Mouse (Mus musculus) CH12.LX (cell line): ENCODE data around the gene Atp10a. TPM values are rescaled to one million over a fixed set of nuclear protein-coding genes. Genes with fewer than 3 reads are reported as not detected.

Source experiments
- DNase-seq: peaks from one replicate; pipeline ENCODE4 v3.0.0-alpha.2; 2013; ENCODE audit errors: extremely low read depth
- H3K27ac ChIP-seq: 2 replicates; pipeline ENCODE4 v1.5.1; 2012; ENCODE audit warnings: low read depth, mild to moderate bottlenecking, control low read depth, moderate library complexity; ENCODE audit not compliant: insufficient read depth
- H3K27me3 ChIP-seq: replicated peaks from 2 replicates; pipeline ENCODE3; 2012; ENCODE audit warnings: inconsistent platforms
- H3K36me3 ChIP-seq, 2 experiments: replicated peaks in 1 of 2; 2 replicates each; pipeline versions ENCODE3 to v1.6.1; 2012; ENCODE audit warnings: inconsistent platforms in 1 of 2, low read length in 1 of 2, mild to moderate bottlenecking in 1 of 2, mixed read lengths in 1 of 2, moderate library complexity in 1 of 2; ENCODE audit not compliant: control insufficient read depth in 1 of 2, insufficient read depth in 1 of 2
- H3K4me1 ChIP-seq, 2 experiments: 2 replicates each; pipeline ENCODE4 v1.6.1; 2012; ENCODE audit warnings: inconsistent platforms in 1 of 2, moderate library complexity in 1 of 2; ENCODE audit not compliant: insufficient read depth in 2 of 2, control insufficient read depth in 1 of 2
- H3K4me2 ChIP-seq: 2 replicates; pipeline ENCODE4 v1.6.1; 2012; ENCODE audit warnings: low read depth, mild to moderate bottlenecking, control low read depth; ENCODE audit not compliant: poor library complexity, insufficient read depth, severe bottlenecking
- H3K4me3 ChIP-seq, 3 experiments: fragments of 150-350 bp in 1 of 3; sonication (generic) in 1 of 3; replicated peaks in 1 of 3; 2 replicates each; pipeline versions ENCODE3 to v1.5.1; 2011 to 2012; ENCODE audit warnings: low read depth in 2 of 3, low read length in 2 of 3, mild to moderate bottlenecking in 2 of 3, moderate library complexity in 2 of 3, control low read depth in 1 of 3, improper control_type of control experiment in 1 of 3, inconsistent platforms in 1 of 3, mixed read lengths in 1 of 3; ENCODE audit not compliant: poor library complexity in 1 of 3
- H3K79me2 ChIP-seq: replicated peaks from 2 replicates; pipeline ENCODE4 v1.6.1; 2012; ENCODE audit warnings: mild to moderate bottlenecking, moderate library complexity; ENCODE audit not compliant: control insufficient read depth, poor library complexity, insufficient read depth, severe bottlenecking; ENCODE audit errors: extremely low read depth
- H3K9ac ChIP-seq: 2 replicates; pipeline ENCODE4 v1.6.1; 2012; ENCODE audit warnings: low read depth, mild to moderate bottlenecking, control low read depth, moderate library complexity; ENCODE audit not compliant: insufficient read depth
- H3K9me3 ChIP-seq: replicated peaks from 2 replicates; pipeline ENCODE3; 2012; ENCODE audit warnings: low read length, inconsistent platforms, mixed read lengths
- CHD1 ChIP-seq: IDR thresholded peaks from 2 replicates; pipeline ENCODE4 v1.6.1; 2012; ENCODE audit warnings: low read depth, low read length, improper control_type of control experiment, inconsistent platforms
- CHD2 ChIP-seq: IDR thresholded peaks from 2 replicates; pipeline ENCODE4 v1.6.1; 2011; ENCODE audit warnings: low read length, improper control_type of control experiment
- CTCF ChIP-seq, 2 experiments: IDR thresholded peaks in 1 of 2; conservative IDR thresholded peaks in 1 of 2; 2 replicates each; pipeline ENCODE4 v1.5.1; 2011 to 2012; ENCODE audit warnings: low read depth in 2 of 2, low read length in 2 of 2, improper control_type of control experiment in 1 of 2, inconsistent platforms in 1 of 2, mild to moderate bottlenecking in 1 of 2, moderate library complexity in 1 of 2
- E2F4 ChIP-seq: IDR thresholded peaks from 2 replicates; pipeline ENCODE4 v1.6.1; 2011; ENCODE audit warnings: low read depth, low read length, improper control_type of control experiment; ENCODE audit not compliant: insufficient replicate concordance
- EP300 ChIP-seq: IDR thresholded peaks from 2 replicates; pipeline ENCODE4 v1.6.1; 2011; ENCODE audit warnings: low read length, improper control_type of control experiment
- ETS1 ChIP-seq: conservative IDR thresholded peaks from 2 replicates; pipeline ENCODE4 v1.6.1; 2012; ENCODE audit warnings: low read depth, mild to moderate bottlenecking, inconsistent platforms, low read length, improper control_type of control experiment, moderate library complexity
- GABPA ChIP-seq: IDR thresholded peaks from 2 replicates; pipeline ENCODE4 v1.6.1; 2012; ENCODE audit warnings: low read depth, low read length, improper control_type of control experiment, inconsistent platforms; ENCODE audit not compliant: insufficient replicate concordance
- HCFC1 ChIP-seq: IDR thresholded peaks from 2 replicates; pipeline ENCODE4 v1.6.1; 2012; ENCODE audit warnings: low read depth, mild to moderate bottlenecking, inconsistent platforms, low read length, improper control_type of control experiment
- JUN ChIP-seq: IDR thresholded peaks from 2 replicates; pipeline ENCODE4 v1.6.1; 2011; ENCODE audit warnings: low read depth, mild to moderate bottlenecking, low read length, improper control_type of control experiment, moderate library complexity; ENCODE audit not compliant: insufficient read depth
- MEF2A ChIP-seq: IDR thresholded peaks from 2 replicates; pipeline ENCODE4 v1.6.1; 2014; ENCODE audit warnings: low read depth, mild to moderate bottlenecking, inconsistent platforms, low read length, improper control_type of control experiment, borderline replicate concordance
- MXI1 ChIP-seq: IDR thresholded peaks from 2 replicates; pipeline ENCODE4 v1.6.1; 2011; ENCODE audit warnings: mild to moderate bottlenecking, low read depth, low read length, improper control_type of control experiment
- MYC ChIP-seq: IDR thresholded peaks from 2 replicates; pipeline ENCODE4 v1.6.1; 2011; ENCODE audit warnings: low read depth, mild to moderate bottlenecking, improper control_type of control experiment, low read length
- NRF1 ChIP-seq: IDR thresholded peaks from 2 replicates; pipeline ENCODE4 v1.6.1; 2014; ENCODE audit warnings: low read depth, mild to moderate bottlenecking, inconsistent platforms, low read length, improper control_type of control experiment, moderate library complexity
- PAX5 ChIP-seq: IDR thresholded peaks from 2 replicates; pipeline ENCODE4 v1.6.1; 2012; ENCODE audit warnings: low read length, inconsistent platforms, mixed read lengths
- POLR2AphosphoS2 ChIP-seq: IDR thresholded peaks from 2 replicates; pipeline ENCODE4 v1.6.1; 2011; ENCODE audit warnings: low read depth, low read length, improper control_type of control experiment
- RAD21 ChIP-seq: IDR thresholded peaks from 2 replicates; pipeline ENCODE4 v1.6.1; 2011; ENCODE audit warnings: low read depth, mild to moderate bottlenecking, low read length, improper control_type of control experiment, moderate library complexity
- RCOR1 ChIP-seq: conservative IDR thresholded peaks from 2 replicates; pipeline ENCODE4 v1.6.1; 2012; ENCODE audit warnings: low read depth, mild to moderate bottlenecking, inconsistent platforms, low read length, improper control_type of control experiment
- TBP ChIP-seq: conservative IDR thresholded peaks from 2 replicates; pipeline ENCODE4 v1.6.1; 2011; ENCODE audit warnings: low read depth, low read length, improper control_type of control experiment
- TCF12 ChIP-seq: IDR thresholded peaks from 2 replicates; pipeline ENCODE4 v1.6.1; 2014; ENCODE audit warnings: low read depth, mild to moderate bottlenecking, inconsistent platforms, low read length, improper control_type of control experiment
- UBTF ChIP-seq: IDR thresholded peaks from 2 replicates; pipeline ENCODE4 v1.6.1; 2012; ENCODE audit warnings: low read depth, mild to moderate bottlenecking, inconsistent platforms, low read length, improper control_type of control experiment, moderate library complexity
- ZC3H11A ChIP-seq: IDR thresholded peaks from 2 replicates; pipeline ENCODE4 v1.6.1; 2012; ENCODE audit warnings: low read depth, mild to moderate bottlenecking, inconsistent platforms, low read length, improper control_type of control experiment
- ZNF384 ChIP-seq: IDR thresholded peaks from 2 replicates; pipeline ENCODE4 v1.6.1; 2012; ENCODE audit warnings: low read depth, low read length, improper control_type of control experiment, inconsistent platforms
- dilution Hi-C: fragments of 300-500 bp; cut with MboI; formaldehyde crosslinking; loops from 2 replicates; pipeline ENCODE4 v1.14.3; 2020; ENCODE audit warnings: low sequenced_read_pairs; ENCODE audit not compliant: extremely low pct_unique_long_range_greater_than_20kb, extremely low pct_ligation_motif_present
- in situ Hi-C: fragments of 300-500 bp; cut with MboI; formaldehyde crosslinking; loops from 3 replicates; pipeline ENCODE4 v1.14.3; 2019; ENCODE audit warnings: low sequenced_read_pairs, low pct_ligation_motif_present, low pct_unique_long_range_greater_than_20kb, mixed read lengths
- polyA plus RNA-seq: library from polyadenylated mRNA; unstranded; fragments of >175 nt; gene quantifications from 2 replicates; pipeline ENCODE4 v1.2.1, GENCODE M21; 2012; ENCODE audit warnings: low read depth; ENCODE audit not compliant: insufficient read length
- total RNA-seq, 2 experiments: library from RNA; depleted of rRNA; stranded (reverse); fragments of 300-350 nt in 1 of 2; fragments of >200 nt in 1 of 2; gene quantifications; 2 replicates each; pipeline ENCODE4 v1.2.3; 2012 to 2014

The Atp10a gene
- total and polyA plus RNA-seq, 3 experiments, result not detected

- H3K27ac ChIP-seq, result no peak overlapping the region
- no peak overlapping the region for H3K4me3 ChIP-seq
- no peak overlapping the region for H3K9ac ChIP-seq
- no peak for DNase-seq
- TF ChIP-seq CHD1, result no peak
- no peak for TF ChIP-seq CTCF (conservative IDR thresholded peaks at IDR 0.05 in 1 of 2, IDR thresholded peaks at IDR 0.05 in 1 of 2; ENCODE audit: low read depth in 2 of 2, low read length in 2 of 2)
- no peak for TF ChIP-seq ETS1
- no peak for TF ChIP-seq RCOR1
- no peak for TF ChIP-seq UBTF
- TF ChIP-seq MEF2A, result no peak
- TF ChIP-seq NRF1, result no peak
- TF ChIP-seq E2F4, result no peak
- no peak for TF ChIP-seq GABPA
- no peak for TF ChIP-seq JUN
- TF ChIP-seq, all 38 proteins: peak for 0
- Histone ChIP-seq H3K79me2 (no peaks in the 10 kb centered on the region), H3K4me2 (no peak overlapping the region), H3K4me1 (no peaks in the 10 kb centered on the region), H3K9me3 (peaks cover 68% of the 10 kb centered on the region), H3K27me3 (no peaks in the 10 kb centered on the region), H3K36me3 (no peaks in the 10 kb centered on the region)
- in situ Hi-C loops, result no loop called here
- dilution Hi-C loops, result no loop called here
These were observed 90.9 kb downstream of the Atp10a start for GRCm38 (mm10) chr7:58746817-58747216.

DNA sequence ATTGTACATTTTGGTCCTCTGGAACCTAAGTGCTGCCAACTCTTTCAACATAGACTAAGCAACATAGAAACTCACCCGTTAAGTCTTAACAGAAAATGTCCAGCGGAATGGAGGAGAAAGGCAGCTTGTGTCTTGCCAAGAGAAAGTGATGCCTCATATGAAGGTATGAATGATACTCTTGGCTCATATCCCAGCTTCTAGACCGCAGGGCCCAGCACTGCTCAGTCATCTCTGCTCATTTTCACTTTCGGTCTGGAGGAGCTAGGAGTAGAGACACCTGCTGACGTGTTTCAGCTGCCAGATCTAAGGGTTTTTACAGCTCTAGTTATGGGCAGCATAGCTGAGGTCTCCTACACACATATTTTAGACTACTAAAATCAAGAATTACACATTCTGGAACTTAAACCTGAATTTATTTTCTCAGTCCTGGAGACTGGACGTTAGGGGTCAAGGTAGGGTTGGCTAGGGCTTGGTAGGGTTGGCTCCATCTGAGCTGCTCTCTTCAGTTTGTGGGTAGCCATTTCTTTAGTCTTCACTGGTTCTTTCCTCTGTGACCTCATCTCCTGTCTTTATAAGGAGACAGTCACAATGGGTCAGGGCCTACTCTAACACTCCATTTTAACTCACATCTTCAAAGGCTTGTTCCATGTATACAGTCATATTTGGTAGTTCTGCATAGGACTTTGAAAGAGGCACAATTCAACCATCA lies 94.1 kb downstream of the Atp10a start:
- H3K27me3 ChIP-seq, result no peaks in the 10 kb centered on the region
- H3K4me1 ChIP-seq, result no peaks in the 10 kb centered on the region
- no peak overlapping the region for H3K9ac ChIP-seq
- no peak overlapping the region for H3K27ac ChIP-seq
- H3K79me2 ChIP-seq, result no peaks in the 10 kb centered on the region
- in situ Hi-C loops (no loop called here), dilution Hi-C loops (no loop called here)
- no peaks in the 10 kb centered on the region for H3K36me3 ChIP-seq
- H3K4me2 ChIP-seq, result no peak overlapping the region
- H3K4me3 ChIP-seq, result no peak overlapping the region
- TF ChIP-seq HCFC1, result no peak
- TF ChIP-seq UBTF, result no peak
- DNase-seq, result no peak
- H3K9me3 ChIP-seq, result peaks cover 75% of the 10 kb centered on the region

DNA sequence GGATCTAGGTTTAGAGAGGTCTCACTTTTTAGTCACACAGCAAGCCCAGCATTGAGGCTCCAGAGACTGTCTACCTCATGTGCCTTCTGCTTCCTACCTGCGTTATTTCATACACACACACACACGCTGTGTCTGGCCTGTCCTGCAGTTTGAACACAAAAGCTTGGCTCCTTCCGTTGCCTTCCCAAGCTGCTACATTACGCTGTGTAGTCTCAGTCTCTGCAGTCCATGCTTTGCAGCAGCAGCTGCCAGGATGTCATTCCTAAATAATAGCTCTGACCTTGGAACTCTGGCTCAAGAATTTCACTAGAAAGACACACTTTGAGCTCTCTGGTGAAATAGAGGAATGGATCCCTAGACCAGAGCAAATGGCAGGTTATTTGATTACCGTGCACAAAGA lies 96.1 kb downstream of the Atp10a start:
- no peaks in the 10 kb centered on the region for H3K79me2 ChIP-seq
- no peak overlapping the region for H3K4me2 ChIP-seq
- no peak for TF ChIP-seq ZNF384
- no peak for TF ChIP-seq RAD21
- no peak for TF ChIP-seq TBP
- TF ChIP-seq ZC3H11A, result no peak
- TF ChIP-seq TCF12, result no peak
- no peak for TF ChIP-seq NRF1
- no peak for TF ChIP-seq ETS1
- TF ChIP-seq PAX5, result no peak
- no peak for TF ChIP-seq MYC
- no peak for TF ChIP-seq JUN
- no peak for TF ChIP-seq EP300
- TF ChIP-seq CHD2, result no peak
- TF ChIP-seq POLR2AphosphoS2, result no peak
- TF ChIP-seq MXI1, result no peak
- TF ChIP-seq E2F4, result no peak

More for the DNA sequence above, 96.1 kb downstream of the Atp10a start:
- no peak overlapping the region for H3K9ac ChIP-seq
- no peaks in the 10 kb centered on the region for H3K36me3 ChIP-seq
- H3K9me3 ChIP-seq, result peaks cover 72% of the 10 kb centered on the region
- dilution Hi-C loops (no loop called here), in situ Hi-C loops (no loop called here)
- no peaks in the 10 kb centered on the region for H3K27me3 ChIP-seq
- no peak overlapping the region for H3K27ac ChIP-seq
- no peak overlapping the region for H3K4me3 ChIP-seq
- H3K4me1 ChIP-seq, result no peaks in the 10 kb centered on the region
- no peak for DNase-seq
